ENCODE assay signal across 26 mouse cellular contexts in the genomic region with DNA sequence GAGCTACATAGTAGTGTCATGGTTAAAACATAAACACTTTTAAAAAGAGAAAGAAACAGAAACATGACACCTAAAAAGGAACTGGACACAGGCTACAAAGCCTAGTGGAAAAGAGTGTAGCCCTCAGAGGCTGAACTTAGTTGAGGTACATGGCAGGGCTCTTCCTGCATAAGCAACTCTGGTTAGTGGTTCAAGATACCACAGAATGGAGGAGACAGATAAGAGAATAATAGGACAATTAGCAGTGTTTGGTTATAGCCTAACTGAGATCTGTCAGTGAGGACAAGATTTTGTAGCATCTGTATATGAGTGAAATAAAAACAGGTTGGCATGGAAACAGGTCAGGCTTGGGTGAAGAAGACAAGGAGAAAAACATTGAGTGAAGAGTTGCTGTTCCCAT.
"Had no signal": no experiment of that assay in that cellular context is flagged by ENCODE, and none has a peak within 500 bp of the region (broad histone marks: within the 10 kb centered on the region; RNA-seq: fewer than 3 reads in every experiment).

No protein-coding gene starts in this region.

- H3K27ac ChIP-seq: heart, embryonic 10.5 days; hindbrain, embryonic 10.5 days; hindbrain, embryonic 12.5 days; hindbrain, embryonic 14.5 days; intestine, embryonic 15.5 days; kidney, embryonic 15.5 days; kidney, postnatal 0 days; layer of hippocampus, adult 2 months; left cerebral cortex, adult 2 months; limb, embryonic 10.5 days; limb, embryonic 12.5 days; liver, embryonic 13.5 days had no signal

- H3K4me1 ChIP-seq: heart, embryonic 10.5 days; heart, embryonic 12.5 days; hindbrain, embryonic 10.5 days; hindbrain, embryonic 12.5 days; intestine, embryonic 15.5 days; kidney, embryonic 15.5 days; limb, embryonic 10.5 days; limb, embryonic 12.5 days; liver, embryonic 13.5 days had no signal

- H3K4me3 ChIP-seq: heart, embryonic 10.5 days; heart, embryonic 12.5 days; hindbrain, embryonic 10.5 days; hindbrain, embryonic 12.5 days; intestine, embryonic 15.5 days; kidney, embryonic 15.5 days; layer of hippocampus, adult 2 months; left cerebral cortex, adult 2 months; limb, embryonic 10.5 days; limb, embryonic 12.5 days; liver, embryonic 13.5 days had no signal

- DNase-seq: gastrocnemius, postnatal 14 days; gastrocnemius, postnatal 36 days; heart, adult 11 months; heart, postnatal 10 days; heart, postnatal 4 days; kidney, adult 18-20 months; kidney, adult 9 months; kidney, postnatal 14 days; kidney, postnatal 36 days; liver; liver, embryonic 13.5 days had no signal

- ATAC-seq: hindbrain, embryonic 16.5 days; inflammation-experienced regulatory T-cells, adult 6 months; intestine, embryonic 15.5 days; intestine, postnatal 0 days had no signal

- H3K9ac ChIP-seq: heart, embryonic 12.5 days; hindbrain, embryonic 12.5 days; hindbrain, embryonic 14.5 days; intestine, embryonic 15.5 days; kidney, embryonic 15.5 days; limb, embryonic 12.5 days; liver, embryonic 13.5 days had no signal

- H3K27me3 ChIP-seq: heart, embryonic 12.5 days; hindbrain, embryonic 12.5 days; intestine, embryonic 15.5 days; kidney, embryonic 15.5 days; limb, embryonic 12.5 days; liver, embryonic 13.5 days had no signal

- H3K36me3 ChIP-seq: heart, embryonic 10.5 days; heart, embryonic 12.5 days; hindbrain, embryonic 10.5 days; hindbrain, embryonic 12.5 days; intestine, embryonic 15.5 days; kidney, embryonic 15.5 days; limb, embryonic 10.5 days; limb, embryonic 12.5 days; liver, embryonic 13.5 days had no signal

- H3K9me3 ChIP-seq: heart, embryonic 10.5 days; heart, embryonic 12.5 days; hindbrain, embryonic 10.5 days; hindbrain, embryonic 12.5 days; intestine, embryonic 15.5 days; kidney, embryonic 15.5 days; limb, embryonic 10.5 days; limb, embryonic 12.5 days; liver, embryonic 13.5 days had no signal
